Mouse (Mus musculus): Measurements from ENCODE around the gene Rbbp8nl.

DNA sequence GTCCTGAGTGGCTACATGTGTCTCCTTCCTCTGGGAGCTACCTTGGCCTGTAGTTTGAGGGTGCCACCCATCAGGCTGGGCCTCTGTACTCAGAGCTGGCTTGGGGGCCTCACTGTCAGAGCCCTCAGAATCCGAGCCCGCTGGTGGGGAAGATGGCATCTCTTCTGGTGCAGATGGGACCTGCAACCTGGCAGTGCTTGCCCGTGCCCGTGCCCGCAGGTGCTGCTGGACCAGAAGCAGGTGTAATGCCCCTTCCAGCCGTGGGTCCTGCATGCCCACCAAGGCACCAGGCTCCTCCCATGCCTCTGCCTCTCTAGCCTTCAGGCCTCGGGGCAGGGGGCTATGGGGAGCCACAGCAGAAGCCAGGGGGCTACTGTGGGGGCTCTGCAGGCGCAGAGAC lies 10.4 kb downstream of the Rbbp8nl start:
- TF ChIP-seq CEBPB (IDR thresholded peaks at IDR 0.05; ENCODE audit: insufficient read depth, poor library complexity, severe bottlenecking): no peak
- TF ChIP-seq POLR2A (IDR thresholded peaks at IDR 0.05; ENCODE audit: insufficient read length, low read depth): no peak
- no peak for TF ChIP-seq TCF12 (IDR thresholded peaks at IDR 0.05; ENCODE audit: insufficient read depth, poor library complexity, severe bottlenecking)
- no peak for TF ChIP-seq TCF3 (IDR thresholded peaks at IDR 0.05; ENCODE audit: insufficient read length, low read depth)
- TF ChIP-seq MAX (IDR thresholded peaks at IDR 0.05; ENCODE audit: low read depth): no peak
- TF ChIP-seq MYOG (IDR thresholded peaks at IDR 0.05; ENCODE audit: control insufficient read depth in 1 of 3, insufficient read depth in 1 of 3, insufficient read length in 2 of 3, low read depth in 2 of 3): no peak
- TF ChIP-seq MYOD1 (IDR thresholded peaks at IDR 0.05; ENCODE audit: control insufficient read depth in 1 of 3, insufficient read length in 2 of 3, low read depth in 2 of 3): no peak
- TF ChIP-seq E2F4 (IDR thresholded peaks at IDR 0.05; ENCODE audit: insufficient read depth): no peak
- TF ChIP-seq REST (IDR thresholded peaks at IDR 0.05; ENCODE audit: insufficient read depth, insufficient read length): no peak
- TF ChIP-seq POLR2AphosphoS2 (IDR thresholded peaks at IDR 0.05; ENCODE audit: insufficient read length, low read depth): no peak
- no peak for TF ChIP-seq USF1 (IDR thresholded peaks at IDR 0.05; ENCODE audit: low read depth)
- no peak for TF ChIP-seq SRF (IDR thresholded peaks at IDR 0.05; ENCODE audit: control insufficient read depth, insufficient read length, low read depth)
